Mouse (Mus musculus) layer of hippocampus, adult 2 months (tissue): ENCODE measurements at regions not wholly inside any gene's neighbourhood (a gene's known extent, or its start where the extent isn't known, plus 50 kb on each side); places are given as distances from the start of the nearest gene placed in this dataset.

ENCODE experiments used
- DNase-seq, 2 experiments: peaks; one replicate each; pipeline ENCODE4 v3.0.0; 2022; ENCODE audit warnings: low spot score in 2 of 2
- H3K27ac ChIP-seq: fragments of 200-600 bp; 2 replicates; pipeline ENCODE4 v1.8.1; 2022
- H3K4me3 ChIP-seq: fragments of 200-600 bp; 2 replicates; pipeline ENCODE4 v1.8.1; 2022; ENCODE audit warnings: mild to moderate bottlenecking
- CTCF ChIP-seq: fragments of 200-600 bp; conservative IDR thresholded peaks from 2 replicates; pipeline ENCODE4 v1.8.1; 2022; ENCODE audit warnings: antibody characterized with exemption, mild to moderate bottlenecking, moderate library complexity

DNA sequence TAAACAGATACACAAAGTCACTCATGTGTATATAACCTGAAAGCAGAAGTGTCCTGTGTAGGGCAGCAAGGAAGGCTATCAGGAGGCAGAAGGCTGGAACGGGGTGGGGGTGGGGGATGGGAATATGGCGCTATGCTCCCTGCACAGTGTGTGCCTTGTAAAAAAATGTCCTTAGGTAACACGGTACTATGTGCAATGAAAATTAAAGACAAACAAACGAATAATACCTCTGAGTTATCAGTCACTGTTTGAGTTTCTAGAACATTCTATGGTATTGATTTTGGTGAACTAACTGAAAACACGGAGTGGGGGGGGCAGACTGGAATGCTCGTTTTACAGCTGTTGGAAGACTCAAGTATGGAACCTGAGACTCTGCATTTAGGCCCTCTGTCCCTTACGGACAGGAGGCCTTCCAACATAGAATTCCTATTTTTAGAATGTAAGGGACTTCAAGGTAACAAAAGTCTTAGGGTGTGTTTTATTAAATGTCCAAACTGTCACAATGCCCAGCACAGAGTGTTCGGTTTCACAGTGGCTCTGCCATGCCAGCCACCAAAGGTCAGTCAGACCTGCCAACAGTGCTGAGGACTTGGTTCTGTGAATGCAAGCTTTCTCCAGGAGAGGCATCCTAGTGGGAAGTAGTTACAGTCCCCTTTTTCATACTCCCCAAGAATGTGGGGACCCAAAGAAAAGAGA, 240.6 kb downstream of the Ano6 start:
- no peak for TF ChIP-seq CTCF
- Histone ChIP-seq H3K4me3 (no peak overlapping the region), H3K27ac (no peak overlapping the region)
- DNase-seq: no peak

DNA sequence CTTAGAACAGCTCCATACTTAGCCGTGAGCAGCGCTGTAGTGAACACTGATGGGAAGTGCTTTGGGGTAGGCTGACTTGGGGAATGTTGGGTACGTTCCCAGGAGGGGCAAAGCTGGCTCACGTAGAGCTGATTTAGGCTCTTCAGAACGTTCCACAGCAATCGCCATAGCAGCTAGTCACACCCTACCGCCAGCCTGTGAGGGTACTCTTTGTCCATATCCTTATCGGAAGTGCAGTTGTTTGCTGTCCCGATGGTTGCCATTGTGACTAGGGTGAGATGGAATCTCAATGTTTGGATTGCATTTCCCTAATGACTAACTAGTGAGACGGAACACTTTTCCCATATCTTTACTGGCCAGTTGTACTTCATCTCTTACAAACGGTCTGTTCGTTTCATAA, 244.6 kb downstream of the Ano6 start:
- Histone ChIP-seq H3K4me3 (no peak overlapping the region), H3K27ac (no peak overlapping the region)
- DNase-seq: no peak
- no peak for TF ChIP-seq CTCF

DNA sequence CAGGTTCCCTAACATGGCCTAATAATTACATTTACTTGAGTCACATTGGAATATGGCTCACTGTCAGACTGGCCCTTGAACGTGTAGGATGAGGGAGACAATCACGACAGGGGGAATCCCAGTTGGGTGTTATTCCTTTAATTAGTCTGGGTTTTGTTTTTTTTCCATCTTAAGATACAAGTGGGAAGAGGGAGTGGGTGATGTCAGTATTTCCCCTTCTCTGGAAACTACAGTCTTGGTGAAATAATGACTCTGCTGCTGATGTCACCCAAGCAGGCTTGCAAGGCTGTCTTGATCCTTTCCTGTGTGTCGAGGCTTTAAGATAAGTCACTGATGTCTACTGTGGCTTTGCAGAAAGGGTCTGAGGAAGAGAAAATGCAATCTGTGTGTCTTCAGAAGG, 241.8 kb upstream of the Arid2 start:
- TF ChIP-seq CTCF: no peak
- DNase-seq: no peak
- H3K27ac ChIP-seq: no peak overlapping the region
- no peak overlapping the region for H3K4me3 ChIP-seq

DNA sequence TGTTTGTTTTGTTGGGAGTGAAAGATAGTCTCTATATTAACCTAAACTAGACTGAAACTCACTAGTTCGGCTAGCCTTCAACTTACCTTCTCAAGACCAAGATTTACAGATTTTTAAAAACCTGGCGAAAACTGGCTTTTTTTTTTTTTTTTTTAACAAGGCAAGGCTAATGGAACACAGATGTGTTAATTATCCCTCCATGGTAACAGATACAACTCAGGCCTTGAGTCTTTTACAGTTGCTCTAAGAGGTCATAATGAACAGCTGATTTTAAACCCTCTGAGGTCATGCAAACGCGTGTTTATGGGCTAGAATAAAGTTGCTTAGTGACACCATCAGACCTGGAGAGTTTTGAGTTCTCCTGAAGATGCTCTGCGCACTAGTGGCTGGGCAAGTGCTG, 240.7 kb upstream of the Arid2 start:
- TF ChIP-seq CTCF: no peak
- DNase-seq: no peak
- H3K4me3 ChIP-seq: no peak overlapping the region
- H3K27ac ChIP-seq: no peak overlapping the region

DNA sequence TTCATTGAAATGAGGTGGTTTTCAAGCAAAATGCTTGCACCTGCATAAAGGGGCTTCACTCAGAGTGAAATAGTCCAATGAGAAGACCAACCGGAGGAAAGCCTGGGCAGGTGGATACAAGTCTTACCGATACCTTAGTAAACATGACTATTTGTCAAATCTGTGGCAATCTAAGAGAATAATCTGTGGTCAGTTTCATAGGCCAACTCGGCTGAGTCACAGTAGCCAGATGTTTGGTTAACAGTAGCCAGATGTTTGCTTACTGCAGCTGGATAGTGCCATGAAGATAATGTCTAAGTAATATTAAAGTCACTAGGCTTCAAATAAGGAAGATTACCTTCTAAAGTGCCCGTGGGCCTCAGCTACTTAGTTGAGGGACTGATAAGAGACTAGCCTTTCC, 236.9 kb upstream of the Arid2 start:
- DNase-seq: no peak
- no peak for TF ChIP-seq CTCF
- H3K27ac ChIP-seq: no peak overlapping the region
- H3K4me3 ChIP-seq: no peak overlapping the region

DNA sequence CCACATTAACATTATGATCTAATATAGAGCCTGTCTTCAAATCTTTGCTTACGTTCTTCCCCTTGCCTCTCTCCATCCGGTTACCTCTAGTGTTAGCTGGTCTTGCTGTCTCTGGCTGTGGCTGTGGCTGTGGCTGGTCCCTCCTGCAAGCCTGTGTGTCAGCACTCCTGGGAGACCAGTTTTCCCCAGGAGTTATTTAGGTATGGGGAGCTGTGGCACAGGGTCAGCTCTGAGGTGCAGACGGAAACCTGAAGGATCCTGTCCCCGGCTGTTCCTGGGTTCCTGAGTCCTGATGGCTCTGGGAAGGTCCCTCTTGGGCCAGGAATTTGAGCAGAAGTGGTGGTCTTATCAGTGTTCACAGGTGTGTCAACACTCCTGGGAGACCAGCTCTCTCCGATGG, 234.7 kb upstream of the Arid2 start:
- TF ChIP-seq CTCF: no peak
- no peak overlapping the region for H3K4me3 ChIP-seq
- H3K27ac ChIP-seq: no peak overlapping the region
- no peak for DNase-seq

DNA sequence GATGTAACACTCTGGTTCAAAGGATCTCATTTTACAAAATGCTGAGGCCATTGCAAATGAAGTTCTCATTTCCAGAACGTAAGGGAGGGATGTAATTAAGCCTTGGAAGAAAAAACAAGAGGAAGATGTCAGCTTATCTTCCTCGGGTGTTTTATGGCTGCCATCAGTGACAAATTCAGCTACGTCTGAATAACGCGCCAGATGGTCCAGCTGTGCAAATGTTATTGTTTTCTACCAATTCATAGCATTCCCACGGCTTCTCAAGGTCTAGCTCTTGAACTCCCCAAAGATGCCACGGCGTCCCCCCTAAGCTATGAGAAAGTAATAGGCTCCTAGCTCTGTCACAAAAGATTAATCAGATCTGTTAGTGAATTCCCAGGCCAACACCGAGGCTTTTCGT, 232.0 kb upstream of the Arid2 start:
- no peak for DNase-seq
- Histone ChIP-seq H3K4me3 (no peak overlapping the region), H3K27ac (no peak overlapping the region)
- no peak for TF ChIP-seq CTCF

DNA sequence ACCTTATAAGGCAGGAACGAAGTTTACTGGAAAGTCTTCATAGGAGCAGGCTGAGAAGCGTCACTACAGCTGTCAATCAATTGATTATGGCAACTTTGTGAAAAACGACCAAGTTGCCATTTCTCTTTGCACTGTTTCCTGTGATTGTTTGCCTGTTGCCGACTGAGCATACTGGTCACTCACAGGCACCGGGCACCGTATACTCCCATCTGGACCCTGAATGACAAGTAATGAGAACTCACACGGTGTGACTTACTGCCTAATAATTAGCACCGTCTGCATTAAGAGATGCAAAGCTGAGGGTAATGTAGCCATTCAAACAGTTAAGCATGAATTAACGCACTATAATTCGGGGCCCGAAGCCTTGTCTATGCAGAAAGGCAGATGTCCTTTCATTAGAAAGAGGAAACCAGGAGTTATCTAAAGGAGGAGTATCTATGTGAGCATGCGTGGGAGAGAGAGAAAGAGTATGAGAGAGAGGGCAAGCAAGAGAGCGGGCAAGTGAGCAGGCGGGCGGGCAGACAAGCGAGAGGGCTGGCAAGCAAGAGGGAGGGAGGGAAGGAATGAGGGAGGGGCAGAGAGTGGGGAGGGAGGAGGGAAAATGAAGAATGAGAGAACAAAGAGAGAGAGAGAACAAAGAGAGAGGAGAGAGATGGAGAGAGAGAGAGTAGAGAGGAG, 231.4 kb upstream of the Arid2 start:
- no peak for DNase-seq
- H3K4me3 ChIP-seq: no peak overlapping the region
- no peak for TF ChIP-seq CTCF
- H3K27ac ChIP-seq: no peak overlapping the region

DNA sequence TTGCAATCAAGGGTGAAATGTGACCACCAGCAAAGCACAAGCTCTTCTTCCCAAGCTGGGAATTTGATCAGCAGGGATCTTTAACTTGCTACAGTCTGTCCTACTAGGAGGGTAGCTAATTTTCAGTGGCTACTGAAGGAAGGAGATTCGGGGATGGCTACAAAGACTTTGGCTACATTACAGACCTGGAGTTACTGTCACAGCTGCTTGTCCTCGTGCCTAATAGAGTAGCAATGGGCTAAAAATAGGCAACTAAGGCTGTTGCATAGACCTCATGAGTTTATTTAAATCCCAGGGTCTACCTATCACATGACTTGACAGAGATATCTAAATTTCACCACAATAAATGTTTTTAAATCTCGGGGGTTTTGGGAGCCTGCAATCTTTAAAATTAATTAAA, 227.7 kb upstream of the Arid2 start:
- no peak overlapping the region for H3K4me3 ChIP-seq
- H3K27ac ChIP-seq: no peak overlapping the region
- no peak for DNase-seq
- TF ChIP-seq CTCF: no peak

DNA sequence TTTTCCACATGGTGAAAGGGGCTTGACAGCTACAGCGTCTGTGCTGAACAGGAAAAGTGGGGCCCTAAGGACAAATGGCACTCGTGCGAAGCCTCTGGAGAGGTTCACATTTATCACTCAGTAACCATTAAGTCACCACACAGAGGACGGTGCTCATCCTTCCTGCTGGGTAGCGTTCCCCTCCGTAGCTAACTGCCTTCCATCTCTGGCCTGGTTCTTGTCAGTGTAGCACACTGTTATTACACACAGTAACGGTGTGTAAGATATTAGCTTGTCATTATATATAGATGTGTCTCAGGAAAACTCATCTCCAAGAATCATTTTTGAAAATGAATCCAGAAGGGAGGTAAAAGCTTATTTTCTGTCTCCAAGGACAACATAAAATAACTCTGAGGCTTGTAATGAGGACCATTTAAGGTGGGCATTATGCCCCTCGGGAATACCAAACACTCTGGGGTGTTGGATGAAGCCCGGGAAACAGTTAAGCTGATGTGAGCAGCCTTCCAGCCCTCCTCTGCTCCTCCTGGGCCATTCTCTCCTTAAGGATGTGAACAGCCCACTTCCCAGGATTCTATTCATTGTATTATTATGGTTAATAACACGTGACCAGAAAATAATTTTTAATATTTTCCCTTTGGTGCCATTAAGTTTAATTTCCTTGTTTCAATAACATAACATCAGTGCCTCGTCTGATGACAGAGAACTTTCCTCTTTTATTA, 222.7 kb upstream of the Arid2 start:
- H3K4me3 ChIP-seq: no peak overlapping the region
- DNase-seq: no peak
- no peak overlapping the region for H3K27ac ChIP-seq
- TF ChIP-seq CTCF: no peak

DNA sequence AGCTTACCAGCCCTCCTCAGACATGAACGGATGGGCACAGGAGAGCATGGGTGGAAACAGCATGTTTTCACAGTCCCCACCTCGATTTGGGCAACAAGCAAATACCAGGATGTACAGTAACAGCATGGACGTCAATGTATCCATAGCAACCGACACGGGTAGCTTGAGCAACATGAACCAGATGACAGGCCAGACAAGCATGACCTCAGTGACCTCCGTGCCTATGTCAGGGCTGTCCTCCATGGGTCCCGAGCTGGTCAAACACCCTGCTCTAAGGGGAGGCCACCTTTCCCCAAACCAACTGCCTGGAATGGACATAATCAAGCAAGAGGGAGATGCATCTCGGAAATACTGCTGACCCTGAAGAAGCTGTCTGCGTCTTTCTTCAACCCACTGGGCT, 211.7 kb upstream of the Arid2 start:
- Histone ChIP-seq H3K4me3 (no peak overlapping the region), H3K27ac (no peak overlapping the region)
- no peak for TF ChIP-seq CTCF
- DNase-seq: no peak

DNA sequence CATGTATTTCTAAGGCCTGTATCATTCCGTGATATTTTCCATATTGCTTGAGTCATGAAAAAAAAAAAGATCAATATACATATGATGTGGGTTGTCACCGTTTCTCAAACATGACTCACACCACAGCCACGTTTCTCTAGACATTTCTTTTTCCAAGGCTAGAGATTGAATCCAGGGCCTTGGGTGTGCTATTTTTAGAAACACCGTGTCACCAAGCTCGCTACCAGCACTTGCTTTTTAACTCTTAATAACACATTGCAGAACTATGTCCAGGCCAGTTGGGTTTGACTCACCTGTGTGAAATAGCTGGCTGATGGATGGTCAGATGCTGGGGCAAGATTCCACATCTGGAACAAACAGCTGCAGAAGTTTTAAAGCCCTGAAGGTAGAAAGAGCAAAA, 209.6 kb upstream of the Arid2 start:
- Histone ChIP-seq H3K27ac (no peak overlapping the region), H3K4me3 (no peak overlapping the region)
- DNase-seq: no peak
- no peak for TF ChIP-seq CTCF

DNA sequence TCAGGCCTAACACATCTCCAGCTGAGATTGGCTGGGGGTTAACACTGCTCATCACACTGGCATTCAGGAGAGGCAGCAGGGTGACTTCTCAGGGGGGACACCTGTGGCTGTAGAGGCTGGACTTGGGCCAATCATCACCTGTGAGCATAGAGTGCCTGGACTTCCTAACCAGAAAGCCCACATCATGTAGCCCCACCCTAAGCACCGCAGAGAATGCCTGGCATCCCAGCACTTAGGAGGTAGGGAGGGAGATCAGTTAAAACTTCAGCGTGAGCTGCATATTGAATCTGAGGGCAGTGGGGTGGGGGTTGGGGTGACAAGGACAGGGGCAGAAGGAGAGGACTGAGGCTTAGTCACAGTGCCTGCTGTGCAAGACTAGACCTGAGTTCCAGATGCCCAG, 208.7 kb upstream of the Arid2 start:
- no peak for DNase-seq
- H3K27ac ChIP-seq: no peak overlapping the region
- no peak for TF ChIP-seq CTCF

DNA sequence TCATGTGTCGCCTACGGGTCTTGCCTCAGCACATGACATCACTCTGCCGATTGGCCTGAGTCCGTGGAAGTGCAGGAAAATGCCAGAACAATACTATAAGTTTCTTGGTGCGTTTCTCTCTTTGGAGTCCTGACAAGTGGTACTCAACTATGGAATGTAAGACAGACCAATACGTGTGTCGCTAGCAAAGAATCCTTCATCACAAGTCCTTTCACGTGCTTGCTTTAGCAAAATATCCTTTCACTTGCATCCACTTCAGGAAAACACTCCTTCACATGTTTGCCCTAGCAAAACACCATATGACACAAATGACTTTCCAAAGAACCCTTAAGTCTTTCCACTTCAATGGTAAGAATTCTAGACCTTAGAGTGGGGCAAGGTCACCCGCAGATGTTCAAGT, 197.6 kb upstream of the Arid2 start:
- no peak for TF ChIP-seq CTCF
- H3K27ac ChIP-seq: no peak overlapping the region
- no peak overlapping the region for H3K4me3 ChIP-seq
- no peak for DNase-seq

More for the DNA sequence above, 208.7 kb upstream of the Arid2 start:
- H3K4me3 ChIP-seq: no peak overlapping the region
